Mouse (Mus musculus) adrenal gland, postnatal 25 days (tissue): ENCODE data around the gene Kif13a. TPM values are rescaled to one million over a fixed set of nuclear protein-coding genes. Genes with fewer than 3 reads are reported as not detected.

Experiments
- DNase-seq: peaks from one replicate; pipeline ENCODE4 v3.0.0; 2021; ENCODE audit warnings: mixed read lengths
- total RNA-seq: library from RNA; stranded (reverse); gene quantifications from 2 replicates; pipeline ENCODE4 v1.2.3, GENCODE M21; 2021

Gene Kif13a
- total RNA-seq, 1 experiment from 2014 or later, result 41.8 TPM

DNA sequence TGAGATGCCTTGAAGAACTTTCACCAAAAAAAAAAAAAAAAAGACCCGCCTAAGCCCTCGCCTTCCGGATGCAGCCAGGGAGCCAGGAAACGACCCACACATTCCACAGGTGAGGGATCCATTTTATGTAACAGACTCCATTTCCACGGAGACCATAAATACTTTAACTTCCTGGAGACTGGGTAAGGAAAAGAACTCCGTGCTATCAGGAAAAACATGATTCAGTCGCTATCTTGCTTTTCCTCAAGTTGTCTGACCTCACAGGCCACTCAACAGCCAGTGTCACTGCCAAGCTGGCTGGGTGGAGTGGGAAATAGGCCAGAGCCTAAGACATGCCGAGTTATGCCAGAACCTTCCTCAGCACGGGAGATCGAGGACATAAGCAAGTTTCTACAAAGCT lies 46.3 kb downstream of the Kif13a start:
- DNase-seq, result peak; percentile 60

DNA sequence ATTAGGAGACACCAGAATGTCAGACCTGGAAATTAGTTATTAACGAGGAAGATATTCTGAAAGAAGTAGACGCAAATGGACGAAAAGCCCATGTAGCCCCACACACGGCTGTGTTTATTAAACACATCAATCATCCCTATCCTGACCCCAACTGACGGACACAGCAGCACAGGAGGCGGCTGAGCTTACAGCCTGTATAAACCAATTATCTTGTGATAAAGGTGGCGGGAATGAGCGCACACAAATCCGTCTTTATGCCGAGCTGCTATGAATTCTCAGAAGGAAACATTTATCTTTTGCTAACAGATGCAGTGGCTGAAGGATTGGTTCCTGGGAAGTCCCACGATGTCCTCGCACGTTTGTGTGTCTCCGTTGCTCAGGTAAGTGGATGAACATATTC lies 48.9 kb downstream of the Kif13a start:
- DNase-seq, result no peak

DNA sequence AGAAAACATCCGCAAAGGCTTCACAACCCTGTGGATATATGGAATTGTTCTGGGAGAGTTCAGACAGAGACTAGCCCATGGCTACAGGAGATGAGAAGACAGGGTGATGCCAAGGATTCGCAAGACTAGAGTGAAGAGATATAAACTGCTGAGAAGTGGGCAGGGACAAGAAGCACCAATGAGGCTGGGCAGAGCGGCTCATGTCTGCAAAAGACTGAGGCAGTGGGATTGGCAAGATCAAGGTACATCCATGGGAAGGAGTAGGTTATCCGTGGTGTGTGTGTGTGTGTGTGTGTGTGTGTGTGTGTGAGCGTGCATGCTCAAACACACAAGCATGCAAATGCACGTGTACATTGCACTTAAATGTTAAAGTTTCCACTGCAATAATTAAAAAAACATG lies 49.4 kb downstream of the Kif13a start:
- no peak for DNase-seq

DNA sequence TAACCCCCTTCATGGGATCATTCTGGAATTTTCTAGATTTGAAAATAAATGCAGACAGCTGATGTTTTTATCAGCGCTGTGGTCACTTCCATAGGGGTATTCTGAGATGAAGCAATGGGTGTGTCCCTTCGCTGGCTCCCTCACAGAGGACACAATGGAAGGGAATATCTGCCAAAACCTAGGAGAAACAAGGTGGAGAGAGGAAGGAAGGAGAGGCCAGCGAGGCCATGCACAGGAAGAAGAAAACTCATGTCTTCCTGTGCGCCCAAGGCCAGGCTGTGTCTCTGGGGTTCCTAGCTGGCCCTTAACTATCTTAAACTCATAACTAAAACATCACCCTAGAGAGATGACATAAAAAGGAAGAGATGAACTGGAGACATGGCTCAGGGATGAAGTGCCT lies 52.6 kb downstream of the Kif13a start:
- DNase-seq, result no peak

DNA sequence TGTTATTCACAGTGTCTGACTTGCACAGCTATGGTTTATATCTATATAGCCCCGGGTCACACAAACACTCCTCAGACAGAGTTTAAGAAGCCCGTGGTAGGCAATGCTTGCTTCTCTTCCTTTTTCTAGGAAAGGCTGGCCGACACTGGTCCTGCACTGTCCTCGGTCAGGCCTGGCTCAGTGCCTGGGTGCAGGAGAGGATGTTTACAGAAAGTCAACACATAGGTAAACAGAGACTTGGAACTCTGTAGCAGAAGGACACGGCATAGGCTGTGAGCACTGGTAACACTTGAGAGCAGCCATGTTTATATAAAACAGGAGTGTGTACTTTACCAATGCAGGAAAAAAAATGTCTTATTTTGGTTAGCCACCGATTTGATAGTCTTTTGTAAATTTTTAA lies 54.3 kb downstream of the Kif13a start:
- no peak for DNase-seq

DNA sequence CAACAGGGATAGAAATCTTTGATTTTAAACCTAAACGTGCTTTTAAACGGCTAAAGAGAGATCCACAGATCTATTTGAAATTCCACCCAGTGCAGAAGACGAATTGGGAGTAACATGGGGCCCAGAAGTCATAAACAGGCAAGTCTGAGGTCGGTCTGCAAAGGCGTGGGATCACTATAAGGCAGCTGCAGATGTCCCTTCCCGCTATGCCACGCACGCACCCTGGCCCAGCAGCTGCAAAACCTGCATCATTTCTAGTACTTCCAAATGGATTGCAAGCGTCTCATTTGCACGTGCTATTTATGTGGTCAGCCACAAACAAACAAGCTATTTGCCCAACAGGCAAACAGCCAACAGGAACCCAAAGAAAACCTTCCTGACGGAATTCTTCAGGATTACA lies 56.9 kb downstream of the Kif13a start:
- DNase-seq, result no peak

DNA sequence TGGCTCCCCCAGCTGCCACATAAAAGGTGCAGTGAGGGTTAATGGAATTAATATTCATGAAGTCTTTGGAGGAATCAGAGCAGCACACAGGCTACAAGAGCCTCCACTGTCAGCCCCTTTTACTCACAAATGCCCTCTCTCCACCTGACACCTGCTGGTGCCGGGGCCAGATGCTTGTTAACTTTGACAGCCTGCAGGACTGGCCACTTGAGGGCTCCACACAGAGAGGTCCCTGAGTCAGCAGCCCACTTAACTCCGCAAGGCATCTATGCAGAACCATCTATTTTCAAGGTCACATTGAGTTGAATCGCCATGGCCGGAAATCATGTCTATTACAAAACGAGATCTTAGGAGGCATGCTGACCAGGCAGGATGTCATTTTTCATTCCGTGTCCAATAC lies 57.5 kb downstream of the Kif13a start:
- DNase-seq, result peak; percentile 17

DNA sequence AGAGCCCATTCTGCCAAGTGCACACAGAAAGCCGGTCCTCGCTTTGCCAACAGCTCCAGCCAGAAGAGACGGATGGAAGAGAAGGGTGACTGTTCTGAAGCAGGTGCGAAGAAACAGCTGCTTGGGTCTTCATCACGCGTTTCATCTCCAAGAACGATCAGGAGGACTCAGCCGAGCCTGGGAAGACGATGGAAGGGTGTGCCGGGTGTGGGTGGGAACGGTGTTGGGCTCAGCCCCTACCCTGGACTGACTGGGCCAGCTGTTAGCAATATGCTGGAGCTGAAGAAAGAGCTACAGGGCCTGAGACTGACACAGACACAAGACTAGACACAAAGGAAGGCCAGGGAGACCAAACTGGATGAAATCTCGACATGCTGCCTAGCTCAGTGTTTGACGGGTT lies 60.2 kb downstream of the Kif13a start:
- DNase-seq, result no peak

DNA sequence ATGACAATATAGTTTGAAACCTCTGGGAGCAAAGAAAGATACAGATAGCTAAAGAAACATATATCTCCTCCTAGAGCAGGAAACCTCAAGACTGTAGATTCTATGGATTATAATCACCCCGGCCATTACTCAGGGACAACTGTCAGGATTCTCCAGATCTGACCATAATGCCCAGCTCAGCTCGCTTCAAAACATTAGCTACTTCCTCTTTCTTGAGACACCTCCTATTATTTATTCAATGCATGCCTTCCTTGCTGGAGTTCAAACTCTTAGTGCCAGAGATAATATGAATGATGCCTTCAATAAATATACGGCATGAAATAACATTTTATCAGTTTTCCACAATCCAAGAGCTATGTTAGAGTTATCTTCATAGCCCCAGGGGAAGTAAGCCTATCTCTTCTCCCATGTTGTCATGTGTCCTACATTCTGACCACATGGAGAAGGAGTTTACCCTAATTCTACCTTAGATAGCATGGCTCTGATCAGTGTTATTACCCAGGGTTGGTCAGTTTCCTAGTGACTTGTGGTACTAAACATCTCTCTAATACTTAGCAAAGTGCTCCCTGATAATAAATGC lies 66.4 kb downstream of the Kif13a start:
- DNase-seq, result no peak

DNA sequence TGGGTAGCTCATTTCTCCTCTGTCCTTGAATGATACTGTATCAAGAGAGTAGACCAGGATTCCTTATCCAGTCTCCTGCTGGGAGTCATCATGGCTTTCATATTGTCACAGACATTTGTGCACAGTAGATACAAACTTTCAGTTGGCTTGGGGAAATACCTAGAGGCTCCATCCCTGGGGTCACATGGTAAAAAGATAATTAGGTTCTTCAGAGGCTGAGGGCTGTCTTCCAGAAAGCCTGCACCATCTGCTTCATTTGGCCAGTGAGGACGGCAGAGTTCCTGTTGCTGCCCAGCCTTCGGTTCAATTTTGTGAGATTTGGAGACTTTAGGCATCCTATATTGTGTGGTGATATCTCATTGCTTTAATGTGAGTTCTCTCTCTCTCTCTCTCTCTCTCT lies 69.8 kb downstream of the Kif13a start:
- DNase-seq, result no peak

DNA sequence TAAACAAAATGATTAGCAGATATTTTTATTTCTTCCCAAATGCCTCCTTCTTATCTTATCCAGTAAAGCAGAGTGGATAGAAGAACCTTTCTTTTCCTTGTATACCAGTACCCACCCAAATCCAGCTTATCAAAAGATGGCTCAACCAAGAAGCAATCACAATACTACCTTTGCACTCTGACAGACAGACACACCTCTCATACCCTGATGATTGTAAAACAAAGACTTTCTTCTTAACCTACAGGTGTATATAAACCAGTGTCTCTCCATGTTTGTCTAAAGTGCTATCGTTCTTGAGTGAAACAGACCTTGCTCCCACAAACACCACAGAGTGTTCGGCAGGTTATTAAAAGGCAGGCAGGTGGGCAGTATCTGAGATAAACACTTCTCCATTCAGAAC lies 70.5 kb downstream of the Kif13a start:
- DNase-seq, result no peak

DNA sequence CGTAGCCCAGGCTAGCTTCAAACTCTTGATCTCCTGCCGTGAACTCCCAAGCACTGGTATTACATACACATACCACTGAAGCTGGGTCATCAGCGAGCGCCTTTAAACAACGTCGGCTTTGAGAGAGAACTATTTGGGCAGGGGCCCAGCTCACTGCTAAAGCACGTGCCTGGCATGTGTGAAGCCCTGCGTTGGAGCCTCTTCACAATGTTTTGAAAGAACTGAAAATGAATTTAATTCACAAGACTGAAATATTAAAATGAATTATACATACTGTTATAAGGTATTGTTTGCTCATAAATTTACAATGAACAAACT lies 70.9 kb downstream of the Kif13a start:
- no peak for DNase-seq

DNA sequence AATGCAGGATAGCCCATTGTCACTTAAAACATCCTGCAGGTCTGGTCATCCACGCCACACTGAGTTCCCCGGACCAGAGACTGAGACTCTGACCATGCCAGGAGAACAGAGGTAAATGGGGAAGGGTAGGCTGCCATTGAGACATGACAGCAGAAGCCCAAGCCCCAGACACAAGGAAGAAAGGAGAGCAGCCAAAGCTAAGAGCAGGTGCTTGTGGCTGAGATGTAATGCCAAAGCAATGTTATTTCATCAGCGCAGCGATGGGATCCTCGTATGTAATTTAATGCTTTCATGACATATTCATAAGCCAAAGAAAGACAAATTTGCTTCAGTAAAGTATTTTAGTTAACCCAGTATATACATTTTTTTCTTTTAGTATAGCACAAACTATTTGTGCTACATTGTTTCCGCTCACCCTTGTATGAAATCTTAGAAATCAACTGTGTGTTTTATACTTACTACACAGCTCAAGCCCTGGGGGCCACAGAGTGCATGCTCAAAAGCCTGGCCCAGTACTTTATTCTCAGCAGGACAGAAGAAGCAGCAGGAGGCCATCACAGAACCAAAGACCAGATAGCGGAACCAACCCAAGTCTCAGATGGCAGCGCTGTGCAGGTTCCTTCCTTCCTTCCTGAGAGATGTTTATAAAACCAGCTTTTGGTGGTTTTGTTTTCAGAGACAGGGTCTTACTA lies 71.4 kb downstream of the Kif13a start:
- DNase-seq, result no peak

DNA sequence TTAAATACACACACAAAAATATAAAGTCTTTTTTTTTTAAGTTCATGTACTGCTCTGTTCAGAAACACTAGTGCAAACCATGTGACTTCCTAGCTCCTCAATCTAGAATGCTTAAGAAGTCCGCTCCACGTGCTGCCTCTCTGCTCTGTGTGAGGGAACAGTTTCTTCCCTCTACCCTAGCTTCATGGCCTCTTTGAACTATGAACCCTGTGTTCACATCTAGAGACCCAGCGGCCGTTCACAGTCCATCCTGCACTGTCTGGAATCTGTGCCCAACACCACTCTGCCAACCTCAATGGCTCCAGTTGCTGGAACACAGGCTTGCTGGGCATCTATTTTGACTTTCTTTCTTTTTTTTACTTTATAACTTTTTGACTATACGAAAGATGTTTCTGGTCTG lies 75.2 kb downstream of the Kif13a start:
- DNase-seq, result no peak

DNA sequence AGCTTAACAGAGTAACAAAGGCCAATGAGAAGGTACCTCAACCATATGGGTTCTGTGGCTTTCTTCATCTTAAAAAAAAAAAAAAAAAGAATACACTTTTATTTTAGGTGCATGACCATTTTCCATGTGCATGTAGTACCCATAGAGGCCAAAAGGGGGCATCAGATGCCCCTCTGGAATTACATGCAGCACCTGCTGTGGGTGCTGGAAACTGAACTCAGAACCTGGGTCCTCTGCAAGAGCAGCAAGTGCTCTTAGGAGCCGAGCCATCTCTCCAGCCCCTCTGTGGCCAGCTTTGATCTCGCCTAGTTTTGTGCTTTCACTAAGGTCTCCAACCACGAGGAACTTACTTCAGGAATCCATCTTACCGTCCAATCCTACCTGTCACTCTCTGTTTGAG lies 77.2 kb downstream of the Kif13a start:
- no peak for DNase-seq

DNA sequence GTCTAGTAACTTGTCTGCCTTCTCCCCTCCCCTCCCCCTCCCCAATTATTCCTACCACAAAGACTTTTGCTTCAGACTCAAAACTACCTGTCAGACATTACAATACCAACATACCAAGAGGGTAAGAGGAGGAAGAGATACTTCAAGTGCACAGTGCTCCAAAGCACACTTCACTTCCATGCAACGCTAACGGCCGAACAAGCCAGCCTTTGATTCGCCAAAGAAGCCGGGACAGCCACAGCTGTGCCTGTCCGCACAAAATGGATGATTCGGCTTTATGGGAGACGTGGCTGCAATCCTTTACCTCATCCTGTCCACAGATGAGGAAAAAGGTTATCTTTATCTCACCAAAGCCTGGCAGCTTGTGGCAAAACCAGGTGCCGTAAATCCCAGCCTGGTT lies 84.2 kb downstream of the Kif13a start:
- no peak for DNase-seq

DNA sequence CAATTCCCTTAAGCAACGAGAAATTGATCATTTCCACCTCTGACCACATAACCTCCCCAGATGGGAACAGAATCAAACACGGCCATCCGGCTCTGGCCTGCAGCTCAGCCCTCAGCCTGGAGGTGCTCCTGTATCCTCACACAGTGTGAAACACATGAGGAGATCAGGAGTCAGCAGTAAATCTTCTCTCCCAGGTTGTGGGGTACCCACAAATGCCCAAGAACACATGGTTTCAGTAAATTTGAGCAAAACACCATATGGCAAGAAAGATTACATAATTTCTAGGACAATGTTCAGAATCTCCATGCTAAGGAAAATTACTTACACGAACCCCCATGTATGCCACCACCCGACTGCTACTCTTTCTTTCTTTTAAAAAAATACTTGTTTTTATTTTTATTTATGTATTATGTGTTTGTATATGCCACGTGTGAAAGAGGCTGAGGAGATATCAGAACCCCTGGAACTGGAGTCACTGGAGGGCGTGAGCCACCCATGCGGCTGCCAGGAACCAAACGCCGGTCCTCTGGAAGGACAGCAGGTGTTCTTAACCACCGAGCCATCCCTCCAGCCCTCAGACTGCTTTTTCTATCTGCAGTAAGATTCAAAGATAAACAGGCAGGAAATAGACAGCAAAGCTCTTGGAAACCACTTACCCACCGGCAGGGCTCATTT lies 85.0 kb downstream of the Kif13a start:
- DNase-seq, result no peak

DNA sequence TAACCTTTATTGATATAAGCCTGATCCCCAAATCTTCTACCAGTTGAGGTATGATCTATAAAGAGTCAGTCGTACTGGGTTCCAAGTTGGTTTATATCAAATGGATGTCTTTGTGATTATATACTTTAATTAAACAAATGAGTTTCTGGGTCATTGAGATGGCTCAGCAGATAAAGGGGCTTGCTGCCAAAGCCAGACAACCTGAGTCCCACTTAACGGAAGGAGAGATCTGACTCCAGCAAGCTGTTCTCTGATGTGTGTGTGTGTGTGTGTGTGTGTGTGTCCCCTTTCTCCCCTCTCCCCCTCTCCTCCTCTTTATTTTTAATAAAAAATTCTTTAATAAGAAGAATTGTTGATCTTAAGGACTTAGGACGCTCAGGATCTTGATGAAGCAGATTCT lies 86.0 kb downstream of the Kif13a start:
- DNase-seq, result no peak

DNA sequence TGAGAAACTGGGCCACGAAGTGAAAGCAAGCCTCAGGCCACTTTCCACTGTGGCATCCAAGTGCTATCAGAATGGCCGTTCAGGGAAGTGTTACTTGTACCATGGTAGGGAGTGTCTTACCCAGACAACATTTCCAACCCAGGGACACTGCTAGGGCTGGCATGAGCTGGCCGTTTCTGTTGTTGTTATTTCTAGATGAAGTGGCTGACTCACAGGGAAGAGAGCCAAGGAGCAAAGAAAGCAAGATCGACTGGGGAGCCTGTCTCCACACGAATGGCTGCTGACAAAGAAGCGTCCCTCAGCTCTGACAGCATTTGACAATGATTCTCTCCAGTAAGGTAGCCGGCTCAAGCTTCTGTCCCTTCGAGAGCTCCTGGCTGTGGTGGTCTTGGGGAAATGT lies 87.5 kb downstream of the Kif13a start:
- DNase-seq, result peak; percentile 38

DNA sequence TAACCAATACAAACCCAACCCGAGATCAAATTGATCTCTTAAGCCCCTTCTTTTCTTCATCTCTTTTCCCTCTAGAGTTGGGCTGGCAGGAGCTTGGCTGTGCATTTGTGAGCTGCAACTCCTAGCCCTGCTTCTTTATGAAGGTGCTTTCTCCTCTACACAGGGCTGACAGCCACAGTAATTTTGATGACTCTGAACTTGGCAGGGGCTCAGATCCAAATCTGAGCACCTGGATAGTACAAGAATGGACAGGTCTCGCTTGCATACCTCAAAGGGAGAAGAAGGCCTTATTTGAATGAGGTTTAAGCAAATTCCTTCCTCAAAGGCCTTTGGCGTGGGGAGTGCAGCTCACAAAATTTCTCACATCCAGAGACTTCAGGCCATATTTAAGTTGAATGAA lies 88.0 kb downstream of the Kif13a start:
- no peak for DNase-seq

DNA sequence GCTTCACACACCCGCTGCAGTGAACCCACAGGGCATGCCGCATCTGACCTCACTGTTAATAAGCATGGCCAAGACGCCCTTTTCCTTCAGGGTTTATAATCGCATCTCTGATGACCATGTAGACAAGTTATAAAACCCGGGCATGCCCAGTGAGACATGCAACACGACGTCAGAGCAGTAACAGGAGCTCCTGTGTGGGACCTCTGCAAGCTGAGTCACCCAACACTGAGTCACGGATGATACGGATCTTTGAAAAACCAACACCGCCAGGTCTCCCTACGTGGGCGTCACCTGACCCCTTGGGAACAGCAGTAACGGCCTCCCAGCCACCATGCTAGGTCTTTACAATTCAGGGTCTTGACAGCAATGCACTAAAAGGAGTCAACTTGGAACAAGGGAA lies 89.0 kb downstream of the Kif13a start:
- DNase-seq, result peak; percentile 31

DNA sequence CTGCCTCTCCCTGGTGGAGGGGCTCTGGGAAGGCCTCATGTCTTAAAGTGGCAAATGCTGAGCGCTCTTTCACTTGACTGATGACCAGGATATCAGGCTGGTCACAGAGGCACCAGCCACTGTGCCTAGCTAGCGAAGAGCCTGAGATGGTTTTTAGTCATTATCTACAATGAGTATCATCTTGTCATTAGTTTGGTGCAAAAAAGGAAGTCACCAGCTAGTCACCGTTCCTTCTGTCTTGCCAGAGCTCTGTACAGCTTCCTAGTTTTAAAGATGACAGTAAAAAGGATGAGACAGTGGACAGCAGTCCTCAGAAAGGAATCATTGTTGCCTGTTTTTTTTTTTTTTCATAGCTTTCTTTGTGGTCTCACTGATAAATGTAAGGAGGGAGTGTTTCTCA lies 90.4 kb downstream of the Kif13a start:
- DNase-seq, result no peak

DNA sequence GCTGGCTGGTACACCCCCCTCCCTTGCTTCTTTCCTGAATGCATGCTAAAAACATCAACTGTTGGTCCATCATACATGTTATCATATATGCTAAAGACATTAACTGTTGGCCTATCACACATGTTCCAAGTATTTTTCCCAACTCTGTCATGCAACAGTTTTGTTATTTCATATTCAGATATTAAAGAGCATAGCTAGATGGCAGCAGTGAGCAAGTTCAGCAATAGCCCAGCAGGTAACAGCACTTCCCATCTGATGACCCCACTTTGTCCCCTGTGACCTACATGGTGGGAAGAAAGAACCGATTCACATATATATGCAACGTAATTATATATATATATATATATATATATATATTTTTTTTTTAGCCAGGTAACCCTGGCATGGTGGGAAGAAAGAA lies 91.1 kb downstream of the Kif13a start:
- DNase-seq, result peak; percentile 15

DNA sequence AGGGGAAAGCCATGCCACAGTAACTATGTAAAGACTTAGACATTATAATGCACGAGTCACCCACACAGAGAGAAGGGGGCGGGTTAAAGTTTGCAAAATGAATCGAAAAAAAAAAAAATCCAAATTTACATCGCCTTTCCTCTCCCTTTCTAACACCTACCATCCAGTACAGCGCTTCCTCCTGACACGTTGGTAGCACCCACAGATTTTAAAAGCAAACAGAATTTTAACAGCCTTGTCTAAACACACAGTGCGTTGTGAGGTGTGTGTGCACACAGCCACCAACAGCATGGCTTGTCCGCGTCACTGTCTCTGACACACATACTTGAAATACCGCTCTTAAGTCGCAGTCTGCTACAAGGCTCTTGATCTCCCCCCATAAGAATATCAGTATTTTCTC lies 94.3 kb downstream of the Kif13a start:
- no peak for DNase-seq
